Mouse (Mus musculus): ENCODE results near the gene Srsf12.

- TF ChIP-seq POLR2A (IDR thresholded peaks at IDR 0.05; ENCODE audit: borderline replicate concordance, extremely low read depth, insufficient read depth, insufficient read length, poor library complexity, severe bottlenecking) (no peak), CTCF (IDR thresholded peaks at IDR 0.05; ENCODE audit: borderline replicate concordance, extremely low read depth, insufficient read depth, insufficient read length) (no peak)
These were observed 41.0 kb downstream of the Srsf12 start for GRCm38 (mm10) chr4:33249716-33250230.
